Mouse (Mus musculus): ENCODE results near the gene Pikfyve. TPM values are rescaled to one million over a fixed set of nuclear protein-coding genes. Genes with fewer than 3 reads are reported as not detected.

Gene Pikfyve
- total and polyA plus RNA-seq, 2 experiments, result 2.8 to 18.7 TPM

- Histone ChIP-seq H3K4me3 (ENCODE audit: insufficient read depth, low read depth, low read length) (no peak overlapping the region), H3K79me2 (ENCODE audit: control insufficient read depth, insufficient read depth, low read length) (no peaks in the 10 kb centered on the region), H3K27me3 (ENCODE audit: control insufficient read depth, insufficient read depth, low read length) (no peaks in the 10 kb centered on the region), H3K36me3 (ENCODE audit: control insufficient read depth, insufficient read depth, low read length) (peaks cover 20% of the 10 kb centered on the region), H3K9ac (ENCODE audit: low read depth, low read length) (no peak overlapping the region), H3K27ac (replicated peaks; ENCODE audit: insufficient read depth, low read depth, low read length) (no peak overlapping the region), H3K4me1 (ENCODE audit: control insufficient read depth, insufficient read depth, low read length) (peaks cover 9% of the 10 kb centered on the region; the same call in 1 of the 2 replicates)
- peak; percentile 91 for DNase-seq (ENCODE audit: extremely low read depth, low read depth, low spot score)
- TF ChIP-seq CTCF (IDR thresholded peaks at IDR 0.05; ENCODE audit: low read depth, low read length) (no peak), POLR2A (IDR thresholded peaks at IDR 0.05; ENCODE audit: extremely low read depth, insufficient read depth, low read length) (no peak)
Measured at GRCm38 (mm10) chr1:65154814-65155213, 31.7 kb upstream of the Pikfyve start.

- TF ChIP-seq CTCF (IDR thresholded peaks at IDR 0.05; ENCODE audit: low read depth, low read length) (no peak), POLR2A (IDR thresholded peaks at IDR 0.05; ENCODE audit: extremely low read depth, insufficient read depth, low read length) (no peak)
- 87% methylated on average over 5 of the region's 5 CpGs for WGBS
- Histone ChIP-seq H3K36me3 (ENCODE audit: control insufficient read depth, insufficient read depth, low read length) (peaks cover 33% of the 10 kb centered on the region), H3K79me2 (ENCODE audit: control insufficient read depth, insufficient read depth, low read length) (no peaks in the 10 kb centered on the region), H3K4me3 (ENCODE audit: insufficient read depth, low read depth, low read length) (no peak overlapping the region), H3K9ac (ENCODE audit: low read depth, low read length) (no peak overlapping the region), H3K27me3 (ENCODE audit: control insufficient read depth, insufficient read depth, low read length) (no peaks in the 10 kb centered on the region), H3K27ac (replicated peaks; ENCODE audit: insufficient read depth, low read depth, low read length) (no peak overlapping the region), H3K4me1 (ENCODE audit: control insufficient read depth, insufficient read depth, low read length) (peaks cover 11% of the 10 kb centered on the region; the same call in 1 of the 2 replicates)
- DNase-seq (ENCODE audit: extremely low read depth, low read depth, low spot score), result no peak
Measured at GRCm38 (mm10) chr1:65156111-65156510, 30.4 kb upstream of the Pikfyve start.

DNA sequence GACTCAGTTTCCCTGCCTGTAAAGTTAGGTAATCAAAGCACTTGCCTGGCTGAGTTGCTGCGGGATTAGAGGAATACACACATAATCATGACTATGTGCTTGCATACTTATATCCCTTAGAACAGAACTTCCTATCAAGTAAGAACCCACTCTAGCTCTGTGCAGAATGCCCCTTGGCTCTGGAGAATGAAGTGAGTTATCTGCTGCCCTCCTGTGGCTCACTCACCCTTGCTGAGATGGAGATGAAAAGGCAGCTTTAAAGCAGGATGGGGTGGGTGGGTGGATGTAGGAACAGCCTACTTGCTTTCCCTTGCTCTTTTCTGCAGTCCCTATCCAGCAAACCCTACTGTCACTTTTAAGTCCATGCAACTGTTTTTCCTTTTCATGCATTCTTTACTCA lies 24.3 kb upstream of the Pikfyve start:
- Histone ChIP-seq H3K36me3 (ENCODE audit: control insufficient read depth, insufficient read depth, low read length) (peaks cover 90% of the 10 kb centered on the region), H3K27me3 (ENCODE audit: control insufficient read depth, insufficient read depth, low read length) (no peaks in the 10 kb centered on the region), H3K79me2 (ENCODE audit: control insufficient read depth, insufficient read depth, low read length) (no peaks in the 10 kb centered on the region), H3K4me1 (ENCODE audit: control insufficient read depth, insufficient read depth, low read length) (0 out of 2 replicates have a peak, but pooled peaks cover 2% of the 10 kb centered on the region), H3K9ac (ENCODE audit: low read depth, low read length) (no peak overlapping the region), H3K27ac (replicated peaks; ENCODE audit: insufficient read depth, low read depth, low read length) (no peak overlapping the region), H3K4me3 (ENCODE audit: insufficient read depth, low read depth, low read length) (no peak overlapping the region)
- TF ChIP-seq POLR2A (IDR thresholded peaks at IDR 0.05; ENCODE audit: extremely low read depth, insufficient read depth, low read length) (no peak), CTCF (IDR thresholded peaks at IDR 0.05; ENCODE audit: low read depth, low read length) (no peak)
- WGBS, result 96% methylated on average over 1 of the region's 1 CpGs
- DNase-seq (ENCODE audit: extremely low read depth, low read depth, low spot score), result no peak

DNA sequence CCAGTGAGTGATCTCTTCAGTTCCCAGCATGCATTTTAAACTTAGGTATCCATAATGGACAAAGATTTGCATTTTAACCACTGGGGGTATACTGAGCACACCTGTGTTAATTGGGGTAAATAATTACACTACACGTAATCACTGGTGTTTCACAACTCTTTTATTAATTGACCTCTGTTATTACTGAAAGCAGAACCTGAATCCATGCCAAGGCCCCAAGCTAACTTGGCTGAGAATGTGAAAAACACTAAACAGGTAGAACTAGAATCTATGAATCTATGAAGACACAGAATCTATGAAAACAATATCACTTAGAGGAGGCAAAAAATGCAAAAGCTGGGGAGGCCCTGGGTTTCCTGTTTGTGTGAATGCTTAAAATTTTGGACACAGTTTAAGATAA lies 19.0 kb upstream of the Pikfyve start:
- Histone ChIP-seq H3K4me1 (ENCODE audit: control insufficient read depth, insufficient read depth, low read length) (peaks cover 22% of the 10 kb centered on the region), H3K79me2 (ENCODE audit: control insufficient read depth, insufficient read depth, low read length) (no peaks in the 10 kb centered on the region), H3K9ac (ENCODE audit: low read depth, low read length) (no peak overlapping the region), H3K27ac (replicated peaks; ENCODE audit: insufficient read depth, low read depth, low read length) (peak overlapping the region; percentile 54; the same call in 1 of the 2 replicates), H3K36me3 (ENCODE audit: control insufficient read depth, insufficient read depth, low read length) (peaks cover 90% of the 10 kb centered on the region), H3K27me3 (ENCODE audit: control insufficient read depth, insufficient read depth, low read length) (no peaks in the 10 kb centered on the region), H3K4me3 (ENCODE audit: insufficient read depth, low read depth, low read length) (no peak overlapping the region)
- DNase-seq (ENCODE audit: extremely low read depth, low read depth, low spot score), result peak; percentile 59
- WGBS, result 26% methylated on average over 1 of the region's 1 CpGs
- TF ChIP-seq POLR2A (IDR thresholded peaks at IDR 0.05; ENCODE audit: extremely low read depth, insufficient read depth, low read length) (no peak), CTCF (IDR thresholded peaks at IDR 0.05; ENCODE audit: low read depth, low read length) (no peak)

- Histone ChIP-seq H3K9ac (ENCODE audit: low read depth, low read length) (no peak overlapping the region), H3K27ac (replicated peaks; ENCODE audit: insufficient read depth, low read depth, low read length) (peak overlapping the region; percentile 14), H3K4me1 (ENCODE audit: control insufficient read depth, insufficient read depth, low read length) (peaks cover 35% of the 10 kb centered on the region), H3K4me3 (ENCODE audit: insufficient read depth, low read depth, low read length) (no peak overlapping the region), H3K36me3 (ENCODE audit: control insufficient read depth, insufficient read depth, low read length) (peaks cover 87% of the 10 kb centered on the region), H3K27me3 (ENCODE audit: control insufficient read depth, insufficient read depth, low read length) (no peaks in the 10 kb centered on the region), H3K79me2 (ENCODE audit: control insufficient read depth, insufficient read depth, low read length) (peaks cover 8% of the 10 kb centered on the region; the same call in 1 of the 2 replicates)
- 38% methylated on average over 7 of the region's 7 CpGs for WGBS
- DNase-seq (ENCODE audit: extremely low read depth, low read depth, low spot score), result peak; percentile 77
- TF ChIP-seq CTCF (IDR thresholded peaks at IDR 0.05; ENCODE audit: low read depth, low read length) (no peak), POLR2A (IDR thresholded peaks at IDR 0.05; ENCODE audit: extremely low read depth, insufficient read depth, low read length) (no peak)
Measured at GRCm38 (mm10) chr1:65169536-65169935, 16.9 kb upstream of the Pikfyve start.

GRCm38 (mm10) chr1:65169947-65170346 lies 16.5 kb upstream of the Pikfyve start:
- TF ChIP-seq POLR2A (IDR thresholded peaks at IDR 0.05; ENCODE audit: extremely low read depth, insufficient read depth, low read length) (no peak), CTCF (IDR thresholded peaks at IDR 0.05; ENCODE audit: low read depth, low read length) (no peak)
- DNase-seq (ENCODE audit: extremely low read depth, low read depth, low spot score), result no peak
- Histone ChIP-seq H3K4me3 (ENCODE audit: insufficient read depth, low read depth, low read length) (no peak overlapping the region), H3K27me3 (ENCODE audit: control insufficient read depth, insufficient read depth, low read length) (no peaks in the 10 kb centered on the region), H3K27ac (replicated peaks; ENCODE audit: insufficient read depth, low read depth, low read length) (no peak overlapping the region), H3K79me2 (ENCODE audit: control insufficient read depth, insufficient read depth, low read length) (peaks cover 9% of the 10 kb centered on the region; the same call in 1 of the 2 replicates), H3K36me3 (ENCODE audit: control insufficient read depth, insufficient read depth, low read length) (peaks cover 86% of the 10 kb centered on the region), H3K9ac (ENCODE audit: low read depth, low read length) (no peak overlapping the region), H3K4me1 (ENCODE audit: control insufficient read depth, insufficient read depth, low read length) (peaks cover 39% of the 10 kb centered on the region)
- 15% methylated on average over 5 of the region's 5 CpGs for WGBS
